Mouse (Mus musculus) liver, postnatal 0 days (tissue): ENCODE results near the gene Smarca4.

Source experiments
- CTCF ChIP-seq: sonication (generic); IDR thresholded peaks from 2 replicates; pipeline ENCODE4 v1.5.1; 2016; ENCODE audit warnings: antibody characterized with exemption, low read depth
- EP300 ChIP-seq: IDR thresholded peaks from 2 replicates; pipeline ENCODE4 v1.6.1; 2016; ENCODE audit warnings: antibody characterized with exemption, low read depth, mild to moderate bottlenecking

GRCm38 (mm10) chr9:21591127-21591830 is 24.7 kb upstream of the Smarca4 start:
- no peak for TF ChIP-seq CTCF
- no peak for TF ChIP-seq EP300
